Mouse (Mus musculus): ENCODE measurements around the gene Diablo.

The Diablo gene

DNA sequence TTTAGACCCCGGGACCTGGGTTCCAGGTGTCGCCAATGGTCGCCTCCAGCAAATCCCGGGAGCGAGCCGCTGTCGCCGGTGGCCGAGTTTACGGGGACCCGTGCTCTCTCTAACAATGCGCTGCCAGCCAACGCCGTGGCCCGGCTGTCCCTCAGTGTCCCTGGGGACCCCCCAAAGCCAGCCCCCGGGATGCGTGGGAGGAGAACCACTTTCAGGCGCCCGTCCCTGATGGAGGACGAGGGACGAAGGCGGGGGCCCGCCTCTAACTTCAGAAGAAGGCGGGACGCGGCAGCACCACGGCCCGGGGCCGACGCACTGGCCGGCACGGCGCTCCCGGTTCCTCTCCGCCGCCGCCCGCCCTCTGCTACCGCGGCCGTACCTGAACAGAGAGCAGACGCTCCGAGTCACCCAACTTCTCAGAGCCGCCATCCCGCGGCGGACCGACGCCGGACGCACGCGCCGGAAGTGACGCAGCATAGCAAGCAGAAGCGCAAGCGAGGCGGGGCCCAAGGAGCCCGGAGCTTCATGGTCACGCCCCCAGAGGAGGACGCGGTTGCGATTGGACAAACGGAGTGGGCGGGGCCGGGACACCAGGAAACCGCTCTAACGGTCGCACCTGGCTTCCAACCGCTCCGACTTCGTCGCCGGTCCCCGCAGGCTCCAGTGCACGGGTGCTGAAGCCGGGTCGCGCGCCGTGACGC, at the start of gene Diablo:
Gene Diablo, minus strand, starts transcription at position 485 of the 701 bp plus-strand sequence.
- in situ Hi-C loops (cut with MboI, MseI) = no loop called here

DNA sequence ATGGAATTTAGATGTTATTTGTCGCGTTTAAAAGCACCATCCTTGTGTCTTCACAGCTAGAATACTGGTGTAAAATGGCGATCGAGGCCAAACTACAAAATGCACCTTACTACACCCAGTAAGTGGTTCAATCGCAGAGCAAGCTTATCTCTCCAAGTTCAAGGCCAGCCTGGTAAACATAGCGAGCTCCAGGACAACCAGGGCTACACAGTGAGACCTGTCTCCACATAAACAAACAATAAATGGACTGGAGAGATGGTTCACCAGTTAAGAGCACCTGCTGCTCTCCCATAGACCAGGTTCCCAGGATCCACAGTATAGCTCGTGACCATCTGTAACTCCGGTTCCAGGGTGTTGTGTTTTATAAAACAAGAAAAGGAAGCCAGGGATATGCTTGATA, 49.4 kb upstream of the Diablo start:
- in situ Hi-C loops (cut with MboI, MseI) = no loop called here

DNA sequence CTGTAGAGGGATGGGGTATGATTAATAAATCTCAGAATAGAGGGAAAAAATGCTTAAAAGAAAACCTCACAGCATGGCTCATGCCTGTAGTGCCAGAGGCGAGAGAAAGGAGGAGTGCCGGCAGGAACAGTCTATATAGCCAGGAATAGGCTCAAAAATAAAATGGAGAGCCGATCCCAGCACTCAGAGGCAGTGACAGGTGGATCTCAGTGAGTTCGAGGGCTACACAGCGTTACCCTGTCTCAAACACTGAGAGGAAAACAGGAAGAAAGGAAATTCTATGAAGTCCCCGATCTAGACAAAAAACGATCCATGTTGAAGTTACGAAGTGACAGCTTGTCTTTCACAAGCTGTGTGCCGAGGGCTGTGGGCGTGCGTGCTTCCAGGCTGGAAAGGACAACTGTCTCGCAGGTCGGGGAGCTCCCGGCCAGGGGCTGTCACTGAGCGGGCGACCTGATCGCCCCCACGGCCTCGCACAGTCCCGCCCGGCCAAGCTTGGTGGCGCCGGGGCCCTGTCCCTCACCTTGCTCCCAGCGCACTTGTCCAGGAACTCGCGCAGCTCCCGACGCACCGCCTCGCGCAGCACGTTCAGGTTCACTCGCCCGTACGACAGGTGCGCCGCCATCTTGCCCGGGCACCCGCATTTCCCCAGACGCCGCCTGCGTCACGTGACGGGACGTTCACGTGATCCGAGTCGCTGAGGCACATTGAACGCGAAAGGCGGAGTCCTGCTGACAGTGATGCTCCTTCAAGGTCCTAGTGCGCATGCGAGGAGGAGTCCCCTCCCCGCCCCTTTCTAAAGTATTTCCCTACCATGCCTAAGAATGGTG, 48.6 kb upstream of the Diablo start, which contains the start of gene Vps33a:
Gene Vps33a, minus strand, starts transcription at position 682 of the 830 bp plus-strand sequence.
- in situ Hi-C loops (cut with MboI, MseI) = no loop called here

DNA sequence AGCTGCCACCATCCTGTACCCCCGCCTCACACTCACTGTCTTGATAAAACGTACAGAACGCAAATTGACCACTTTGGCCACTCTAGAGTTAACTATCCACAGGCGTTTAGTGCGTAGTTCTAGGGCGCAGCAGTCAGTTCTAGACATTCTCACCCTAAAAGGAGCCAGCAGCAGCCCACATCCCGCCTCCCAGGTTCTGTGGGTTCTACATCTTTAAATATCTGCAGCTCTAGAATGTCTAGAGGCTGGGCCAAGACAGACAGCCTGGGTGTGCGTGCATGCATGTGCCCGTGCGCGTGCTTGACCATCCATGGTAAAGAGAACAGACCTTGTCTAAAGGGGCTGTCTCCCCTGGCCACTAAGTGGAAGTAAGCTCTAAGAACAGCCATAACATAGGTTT, 37.2 kb upstream of the Diablo start:
- in situ Hi-C loops (cut with MboI, MseI) = no loop called here

GRCm38 (mm10) chr5:123559588-123559987, 35.6 kb upstream of the Diablo start:
- in situ Hi-C loops (cut with MboI, MseI) = no loop called here

DNA sequence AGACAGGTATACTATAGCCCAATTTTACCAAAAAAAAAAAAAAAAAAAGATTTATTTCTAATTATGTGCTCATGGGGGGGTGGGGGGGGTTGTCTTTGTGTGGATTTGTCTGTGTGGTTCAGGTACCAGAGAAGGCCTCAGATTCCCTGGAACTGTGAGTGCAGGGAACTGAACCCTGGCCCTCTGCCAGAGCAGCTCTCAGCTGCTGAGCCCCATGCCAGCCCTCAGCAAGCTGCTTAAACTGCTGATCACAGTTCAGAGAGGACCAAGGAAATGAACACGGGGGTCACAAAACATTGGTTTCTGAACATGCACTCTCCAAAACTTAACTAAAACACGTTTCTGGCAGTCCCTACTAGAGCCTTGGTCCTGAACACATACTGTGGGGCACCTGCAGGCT, 32.5 kb upstream of the Diablo start:
- in situ Hi-C loops (cut with MboI, MseI) = no loop called here

DNA sequence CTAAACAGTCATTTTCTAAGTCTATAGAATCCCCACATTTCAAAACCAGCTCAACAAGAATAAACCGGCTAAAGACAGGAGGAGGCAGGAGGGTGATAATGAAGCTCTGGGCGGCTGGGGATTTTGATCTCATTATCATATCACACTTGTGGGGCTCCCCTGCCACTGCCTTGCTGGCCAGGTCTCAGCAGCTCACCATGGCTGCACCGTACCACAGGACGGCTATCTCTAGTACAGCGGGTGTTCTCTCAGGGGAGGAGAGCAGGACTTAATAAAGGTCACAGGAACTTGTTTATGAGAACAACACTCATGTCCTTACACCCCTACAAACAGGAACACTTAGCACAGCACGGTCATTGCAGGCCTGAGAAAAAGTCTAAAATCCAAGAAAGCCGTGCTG, 31.7 kb upstream of the Diablo start:
- in situ Hi-C loops (cut with MboI, MseI) = no loop called here

DNA sequence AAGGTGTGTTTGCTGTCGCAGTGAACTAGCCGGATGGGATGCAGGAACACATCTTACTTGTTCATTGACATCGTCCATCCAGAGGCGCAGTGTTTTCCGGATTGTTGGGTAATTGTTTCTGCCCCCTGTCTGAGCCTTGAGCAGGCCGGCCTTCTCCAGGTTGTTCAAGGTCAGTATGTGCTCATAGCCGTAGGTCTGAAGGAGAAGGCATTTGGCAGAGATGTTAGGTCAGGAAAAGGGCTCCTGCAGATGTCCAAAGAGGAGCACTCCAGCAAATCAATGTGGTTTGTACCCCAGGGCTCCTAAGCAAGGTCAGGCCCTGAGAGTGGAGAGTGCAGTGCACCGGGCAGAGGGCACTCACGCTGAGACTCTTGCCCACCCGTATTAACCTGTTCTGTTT, 9.8 kb upstream of the Diablo start:
- in situ Hi-C loops (cut with MboI, MseI) = no loop called here

DNA sequence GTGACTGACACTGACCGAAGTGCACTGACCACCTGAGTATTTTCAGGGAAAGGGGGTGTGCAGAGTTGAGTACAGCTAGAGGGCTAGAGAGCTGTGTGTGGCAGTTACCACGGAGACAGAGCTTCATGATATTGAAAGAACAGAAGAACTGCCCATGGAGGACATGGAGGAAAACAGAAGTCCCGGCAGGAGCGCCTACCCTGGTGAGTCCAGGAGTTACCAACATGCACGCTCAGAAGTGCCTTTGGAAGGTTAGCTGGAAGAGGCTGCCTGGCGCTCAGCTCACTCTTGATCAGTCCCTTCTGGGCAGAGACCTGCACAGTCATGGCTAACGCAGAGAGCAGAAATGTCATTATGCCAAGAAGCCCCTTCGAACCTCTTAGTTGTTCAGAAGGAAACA, 6.1 kb upstream of the Diablo start:
- in situ Hi-C loops (cut with MboI, MseI) = no loop called here

GRCm38 (mm10) chr5:123528641-123529040, 4.7 kb upstream of the Diablo start:
- in situ Hi-C loops (cut with MboI, MseI) = no loop called here

DNA sequence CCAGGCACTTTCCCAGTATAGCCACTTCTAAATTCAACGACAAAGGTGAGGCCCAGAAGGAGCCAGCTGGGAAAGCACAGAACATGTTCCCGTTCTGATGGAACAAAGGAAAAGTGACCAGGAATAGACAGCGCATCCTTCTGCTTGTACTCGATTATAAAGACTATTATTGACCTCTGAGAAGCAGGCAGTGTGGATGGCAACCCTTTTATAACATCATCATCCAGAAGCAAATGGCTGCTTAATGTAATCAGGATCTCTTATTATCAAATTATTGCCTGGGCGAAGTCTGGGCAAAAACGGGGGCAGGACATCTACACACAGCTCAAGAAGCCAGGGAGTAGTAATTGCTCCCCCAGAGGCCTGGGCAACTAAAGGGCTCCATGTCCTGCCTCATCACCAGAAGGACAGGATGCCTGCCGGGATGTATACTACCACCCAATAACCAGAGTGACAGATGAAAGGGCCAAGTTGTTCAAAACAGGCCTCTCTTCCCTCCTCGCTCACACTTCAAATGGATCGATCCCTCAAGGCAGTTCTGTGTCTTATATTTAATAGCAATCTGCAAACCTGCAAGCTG, 2.0 kb upstream of the Diablo start:
- in situ Hi-C loops (cut with MboI, MseI) = no loop called here

GRCm38 (mm10) chr5:123525281-123525680, 1.3 kb upstream of the Diablo start, which contains the start of gene Gm49027:
Gene Gm49027 (minus strand): TSS chr5:123525488.
- in situ Hi-C loops (cut with MboI, MseI) = no loop called here

GRCm38 (mm10) chr5:123524393-123524750, 396 bp upstream of the Diablo start:
- in situ Hi-C loops (cut with MboI, MseI) = no loop called here

GRCm38 (mm10) chr5:123522166-123522565, 1.8 kb downstream of the Diablo start:
- in situ Hi-C loops (cut with MboI, MseI) = no loop called here

DNA sequence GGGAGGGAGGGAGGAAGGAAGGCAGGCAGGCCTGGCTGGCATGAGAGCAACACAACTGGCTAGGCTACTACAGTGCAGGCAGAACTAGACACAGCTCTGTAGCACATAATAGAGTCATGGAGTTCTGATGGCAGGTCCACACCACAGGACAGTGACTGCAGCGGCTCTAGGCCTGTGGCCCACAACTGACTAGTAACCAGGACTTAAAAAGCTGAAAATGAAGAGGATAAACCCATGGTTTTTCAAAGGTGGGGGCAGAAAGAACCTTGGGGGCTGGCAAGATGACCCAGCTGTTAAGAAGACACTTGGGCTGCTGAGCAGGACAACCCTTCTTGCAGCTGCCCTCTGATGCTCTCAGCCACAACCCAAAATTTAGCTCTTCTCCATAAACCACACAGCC, 2.4 kb downstream of the Diablo start:
- in situ Hi-C loops (cut with MboI, MseI) = no loop called here

GRCm38 (mm10) chr5:123520666-123521065, 3.3 kb downstream of the Diablo start:
- in situ Hi-C loops (cut with MboI, MseI) = no loop called here

- in situ Hi-C loops (cut with MboI, MseI) = loop anchor here (5.0 kb wide), 1 partner anchor 97 kb away; no protein-coding TSS in a partner anchor
Measured at GRCm38 (mm10) chr5:123514871-123515270, 9.1 kb downstream of the Diablo start.

GRCm38 (mm10) chr5:123512102-123512501, 11.9 kb downstream of the Diablo start:
- in situ Hi-C loops (cut with MboI, MseI) = loop anchor here (5.0 kb wide), 1 partner anchor 100 kb away; no protein-coding TSS in a partner anchor

GRCm38 (mm10) chr5:123511426-123511825, 12.6 kb downstream of the Diablo start:
- in situ Hi-C loops (cut with MboI, MseI) = loop anchor here (5.0 kb wide), 1 partner anchor 101 kb away; no protein-coding TSS in a partner anchor

DNA sequence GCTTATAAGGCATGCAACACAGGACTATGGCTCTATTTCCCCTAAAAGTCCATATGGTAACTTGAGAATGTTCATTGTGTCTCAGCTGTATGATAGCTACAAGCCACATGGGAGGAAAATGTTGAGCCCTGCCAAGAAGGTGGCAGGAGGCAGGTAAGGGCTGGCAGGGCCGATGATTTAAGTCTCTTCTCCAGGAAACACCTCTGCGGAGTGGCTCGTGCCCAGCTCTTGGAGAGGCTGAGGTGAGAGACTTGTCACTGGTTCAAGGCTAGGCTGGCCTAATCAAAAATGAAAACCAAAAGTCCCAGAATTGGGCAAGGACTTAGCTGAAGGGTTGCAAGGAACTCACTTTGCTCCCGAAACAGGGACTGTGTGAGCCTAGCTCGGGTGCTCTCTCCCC, 13.8 kb downstream of the Diablo start, which contains the start of gene B3gnt4:
Gene B3gnt4, plus strand, starts transcription at position 301 of the 400 bp plus-strand sequence.
- in situ Hi-C loops (cut with MboI, MseI) = loop anchor here (5.0 kb wide), 1 partner anchor 102 kb away; no protein-coding TSS in a partner anchor

DNA sequence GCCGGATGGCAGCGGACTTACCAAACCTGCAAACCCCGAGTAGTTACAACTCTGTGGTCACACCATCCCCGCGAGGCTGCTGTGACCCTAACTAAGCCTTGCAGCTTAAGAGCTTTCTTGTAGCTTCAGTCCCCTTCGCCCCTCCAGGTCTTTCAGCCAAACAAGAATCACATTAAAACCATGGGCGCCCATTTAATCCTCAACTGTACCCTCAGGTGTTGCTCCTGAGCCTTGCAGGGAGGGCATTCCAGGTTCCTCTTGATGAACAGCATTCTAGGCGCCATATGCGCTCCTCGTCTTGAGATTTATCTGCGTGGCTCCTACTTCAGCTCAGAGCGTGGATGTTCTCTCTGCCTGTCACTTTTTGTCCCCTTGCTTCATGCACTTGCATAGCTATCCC, 15.1 kb downstream of the Diablo start:
- in situ Hi-C loops (cut with MboI, MseI) = no loop called here

All from T-helper 1 cell (primary cell).